Mouse (Mus musculus) MEL (cell line): ENCODE data around the gene Smc3.

Experiments
- CTCF ChIP-seq, 3 experiments: IDR thresholded peaks in 2 of 3; conservative IDR thresholded peaks in 1 of 3; 2 replicates each; pipeline ENCODE4 v1.5.1; 2011 to 2012; ENCODE audit warnings: low read length in 3 of 3, low read depth in 2 of 3, mild to moderate bottlenecking in 2 of 3, improper control_type of control experiment in 1 of 3, inconsistent platforms in 1 of 3, mixed read lengths in 1 of 3, moderate library complexity in 1 of 3; ENCODE audit not compliant: control insufficient read depth in 1 of 3, insufficient read depth in 1 of 3, poor library complexity in 1 of 3, severe bottlenecking in 1 of 3
- E2F4 ChIP-seq: IDR thresholded peaks from 2 replicates; pipeline ENCODE4 v1.6.1; 2011; ENCODE audit warnings: low read depth, low read length, improper control_type of control experiment, borderline replicate concordance
- KAT2A ChIP-seq: conservative IDR thresholded peaks from 2 replicates; pipeline ENCODE4 v1.6.1; 2012; ENCODE audit warnings: low read depth, low read length, improper control_type of control experiment, inconsistent platforms
- NRF1 ChIP-seq: IDR thresholded peaks from 2 replicates; pipeline ENCODE4 v1.6.1; 2014; ENCODE audit warnings: low read depth, mild to moderate bottlenecking, inconsistent platforms, low read length, improper control_type of control experiment, moderate library complexity; ENCODE audit not compliant: poor library complexity, insufficient read depth, severe bottlenecking
- POLR2A ChIP-seq, 2 experiments: IDR thresholded peaks; 2 replicates each; pipeline ENCODE4 v1.6.1; 2011 to 2012; ENCODE audit warnings: low read length in 2 of 2, mild to moderate bottlenecking in 2 of 2, control low read depth in 1 of 2, improper control_type of control experiment in 1 of 2, low read depth in 1 of 2, moderate library complexity in 1 of 2; ENCODE audit not compliant: control insufficient read depth in 1 of 2, insufficient read depth in 1 of 2, poor library complexity in 1 of 2
- SIN3A ChIP-seq: IDR thresholded peaks from 2 replicates; pipeline ENCODE4 v1.6.1; 2012; ENCODE audit warnings: low read length, improper control_type of control experiment, inconsistent platforms
- SMC3 ChIP-seq: IDR thresholded peaks from 2 replicates; pipeline ENCODE4 v1.6.1; 2011; ENCODE audit warnings: low read depth, low read length, improper control_type of control experiment
- TBP ChIP-seq: IDR thresholded peaks from 2 replicates; pipeline ENCODE4 v1.8.0; 2011; ENCODE audit warnings: low read depth, low read length, improper control_type of control experiment
- USF1 ChIP-seq: IDR thresholded peaks from 2 replicates; pipeline ENCODE4 v1.6.1; 2014; ENCODE audit warnings: low read depth, mild to moderate bottlenecking, inconsistent platforms, low read length, improper control_type of control experiment, moderate library complexity
- ZC3H11A ChIP-seq: IDR thresholded peaks from 2 replicates; pipeline ENCODE4 v1.6.1; 2012; ENCODE audit warnings: low read depth, mild to moderate bottlenecking, inconsistent platforms, low read length, improper control_type of control experiment

GRCm38 (mm10) chr19:53574546-53574945, 25.7 kb upstream of the Smc3 start:
- no peak for TF ChIP-seq CTCF (IDR thresholded peaks at IDR 0.05 in 2 of 3, conservative IDR thresholded peaks at IDR 0.05 in 1 of 3; ENCODE audit: control insufficient read depth in 1 of 3, insufficient read depth in 1 of 3, low read depth in 2 of 3, low read length in 3 of 3, poor library complexity in 1 of 3, severe bottlenecking in 1 of 3)
- TF ChIP-seq KAT2A, result no peak
- no peak for TF ChIP-seq POLR2A (IDR thresholded peaks at IDR 0.05; ENCODE audit: control insufficient read depth in 1 of 2, insufficient read depth in 1 of 2, low read depth in 1 of 2, low read length in 2 of 2, poor library complexity in 1 of 2)
- TF ChIP-seq USF1, result no peak
- TF ChIP-seq ZC3H11A, result no peak
- no peak for TF ChIP-seq E2F4
- no peak for TF ChIP-seq SIN3A
- no peak for TF ChIP-seq TBP
- TF ChIP-seq NRF1, result no peak
- TF ChIP-seq SMC3, result no peak
